Mouse (Mus musculus) cerebellum, adult 9-10 months (tissue): ENCODE measurements at regions not wholly inside any gene's neighbourhood (a gene's known extent, or its start where the extent isn't known, plus 50 kb on each side); places are given as distances from the start of the nearest gene placed in this dataset.

Experiments
- DNase-seq: peaks from one replicate; pipeline ENCODE4 v3.0.0; 2022

- DNase-seq = no peak
Measured at GRCm38 (mm10) chr8:26449291-26449690, 330.0 kb downstream of the Gm45692 start.

GRCm38 (mm10) chr8:26450543-26450942 is 331.2 kb downstream of the Gm45692 start:
- DNase-seq = no peak

- DNase-seq = no peak
Measured at GRCm38 (mm10) chr8:26452976-26453573, 333.7 kb downstream of the Gm45692 start.

GRCm38 (mm10) chr8:26465346-26465745 is 346.0 kb downstream of the Gm45692 start:
- no peak for DNase-seq

GRCm38 (mm10) chr8:26468441-26468840 is 349.1 kb downstream of the Gm45692 start:
- no peak for DNase-seq

GRCm38 (mm10) chr8:26469705-26470104 is 350.4 kb downstream of the Gm45692 start:
- no peak for DNase-seq

- no peak for DNase-seq
Measured at GRCm38 (mm10) chr8:26471811-26472550, 352.6 kb downstream of the Gm45692 start.

- DNase-seq = no peak
Measured at GRCm38 (mm10) chr8:26484749-26485148, 365.4 kb downstream of the Gm45692 start.

- DNase-seq = no peak
Measured at GRCm38 (mm10) chr8:26487866-26488265, 368.5 kb downstream of the Gm45692 start.

- DNase-seq = no peak
Measured at GRCm38 (mm10) chr8:26488590-26488989, 369.3 kb downstream of the Gm45692 start.

- no peak for DNase-seq
Measured at GRCm38 (mm10) chr8:26501196-26501813, 382.0 kb downstream of the Gm45692 start.

- DNase-seq = no peak
Measured at GRCm38 (mm10) chr8:26501814-26502572, 382.7 kb downstream of the Gm45692 start.

- DNase-seq = no peak
Measured at GRCm38 (mm10) chr8:26502772-26503171, 383.4 kb downstream of the Gm45692 start.

- no peak for DNase-seq
Measured at GRCm38 (mm10) chr8:26503918-26504317, 384.6 kb downstream of the Gm45692 start.

GRCm38 (mm10) chr8:26504319-26505035 is 385.1 kb downstream of the Gm45692 start:
- no peak for DNase-seq

GRCm38 (mm10) chr8:26507611-26508070 is 388.3 kb downstream of the Gm45692 start:
- no peak for DNase-seq

GRCm38 (mm10) chr8:26509254-26509653 is 389.9 kb downstream of the Gm45692 start:
- no peak for DNase-seq

GRCm38 (mm10) chr8:26513001-26513400 is 393.7 kb downstream of the Gm45692 start:
- DNase-seq = no peak

- DNase-seq = no peak
Measured at GRCm38 (mm10) chr8:26524237-26524636, 404.9 kb downstream of the Gm45692 start.

- DNase-seq = no peak
Measured at GRCm38 (mm10) chr8:26526474-26527185, 407.3 kb downstream of the Gm45692 start.

- DNase-seq = no peak
Measured at GRCm38 (mm10) chr8:26527186-26527580, 407.8 kb downstream of the Gm45692 start.

- no peak for DNase-seq
Measured at GRCm38 (mm10) chr8:26529921-26530320, 410.6 kb downstream of the Gm45692 start.
